Mouse (Mus musculus) gastrocnemius, postnatal 14 days (tissue): ENCODE data around the gene Mea1. TPM values are rescaled to one million over a fixed set of nuclear protein-coding genes. Genes with fewer than 3 reads are reported as not detected.

Experiments used
- DNase-seq: peaks from one replicate; pipeline ENCODE4 v3.0.0; 2021; ENCODE audit warnings: mixed read lengths
- intact Hi-C: fragments of 180-260 bp; cut with DNase I; formaldehyde crosslinking; loops from one replicate; pipeline ENCODE4 v1.15.1; 2025; ENCODE audit warnings: low total_unique reads
- total RNA-seq, 2 experiments: library from RNA; stranded (reverse); gene quantifications; 2 replicates each; pipeline ENCODE4 v1.2.3; 2021

Mea1 gene
- total RNA-seq, 2 experiments from 2014 or later, result 46.2 to 57.6 TPM

DNA sequence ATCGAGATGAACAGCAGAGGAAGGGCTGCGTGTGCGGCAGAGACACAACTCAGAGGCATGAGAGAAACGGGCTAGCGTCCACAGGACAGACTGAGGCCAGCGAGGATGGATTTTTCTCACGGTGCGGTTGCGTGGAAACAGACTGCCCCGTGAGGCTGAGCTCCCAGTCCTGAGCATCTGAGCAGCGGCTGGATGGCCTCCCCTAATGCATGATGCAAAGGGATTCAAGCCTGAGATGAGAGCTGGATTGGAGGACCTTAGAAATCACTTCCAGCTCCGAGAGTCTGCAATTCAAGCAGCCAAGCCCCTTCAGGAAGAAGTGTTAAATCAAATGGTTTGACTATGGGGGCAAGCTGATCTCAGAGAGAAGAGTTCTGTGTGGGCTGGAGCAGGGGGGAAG, 22.9 kb downstream of the Mea1 start:
- DNase-seq, result peak; percentile 4
- intact Hi-C loops, result no loop called here

DNA sequence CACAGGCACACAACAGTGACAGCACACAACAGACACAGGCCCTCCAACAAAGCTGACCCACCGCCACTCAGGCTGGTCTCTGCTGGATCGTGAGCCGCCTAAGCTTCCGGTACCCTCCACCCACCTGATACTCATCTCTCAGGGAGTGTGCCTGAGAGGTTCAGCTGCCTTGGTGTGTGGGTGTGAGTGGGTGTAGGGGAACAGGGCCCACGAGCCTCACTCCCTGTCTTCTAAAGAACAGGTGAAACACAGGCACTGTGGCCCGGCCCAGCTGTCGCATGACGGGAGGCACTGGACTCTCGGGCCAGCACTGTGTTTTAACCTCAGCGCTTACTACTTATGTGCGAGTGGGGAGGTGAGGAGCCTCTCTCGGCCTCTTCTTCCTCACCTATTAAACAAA, 23.5 kb downstream of the Mea1 start:
- no peak for DNase-seq
- intact Hi-C loops, result no loop called here

DNA sequence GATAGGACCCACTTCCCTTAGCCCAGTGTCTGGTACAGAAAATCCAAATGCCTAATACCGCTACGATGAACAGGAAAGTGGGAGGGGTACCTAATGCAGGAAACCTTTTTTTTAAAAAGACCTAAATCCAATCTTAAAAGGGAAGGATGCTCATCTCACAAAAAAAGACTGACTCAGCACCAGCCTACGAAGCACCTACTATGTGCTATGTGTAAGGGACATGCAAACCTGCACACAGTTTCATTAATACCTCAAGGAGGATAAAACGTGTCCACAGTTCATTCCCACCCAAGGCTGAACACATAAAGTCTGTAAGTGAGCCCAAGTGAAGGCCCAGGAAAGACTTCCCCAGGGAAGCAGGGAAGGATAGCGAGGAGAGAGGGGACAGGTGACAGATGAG, 23.9 kb downstream of the Mea1 start:
- DNase-seq, result no peak
- intact Hi-C loops, result no loop called here

DNA sequence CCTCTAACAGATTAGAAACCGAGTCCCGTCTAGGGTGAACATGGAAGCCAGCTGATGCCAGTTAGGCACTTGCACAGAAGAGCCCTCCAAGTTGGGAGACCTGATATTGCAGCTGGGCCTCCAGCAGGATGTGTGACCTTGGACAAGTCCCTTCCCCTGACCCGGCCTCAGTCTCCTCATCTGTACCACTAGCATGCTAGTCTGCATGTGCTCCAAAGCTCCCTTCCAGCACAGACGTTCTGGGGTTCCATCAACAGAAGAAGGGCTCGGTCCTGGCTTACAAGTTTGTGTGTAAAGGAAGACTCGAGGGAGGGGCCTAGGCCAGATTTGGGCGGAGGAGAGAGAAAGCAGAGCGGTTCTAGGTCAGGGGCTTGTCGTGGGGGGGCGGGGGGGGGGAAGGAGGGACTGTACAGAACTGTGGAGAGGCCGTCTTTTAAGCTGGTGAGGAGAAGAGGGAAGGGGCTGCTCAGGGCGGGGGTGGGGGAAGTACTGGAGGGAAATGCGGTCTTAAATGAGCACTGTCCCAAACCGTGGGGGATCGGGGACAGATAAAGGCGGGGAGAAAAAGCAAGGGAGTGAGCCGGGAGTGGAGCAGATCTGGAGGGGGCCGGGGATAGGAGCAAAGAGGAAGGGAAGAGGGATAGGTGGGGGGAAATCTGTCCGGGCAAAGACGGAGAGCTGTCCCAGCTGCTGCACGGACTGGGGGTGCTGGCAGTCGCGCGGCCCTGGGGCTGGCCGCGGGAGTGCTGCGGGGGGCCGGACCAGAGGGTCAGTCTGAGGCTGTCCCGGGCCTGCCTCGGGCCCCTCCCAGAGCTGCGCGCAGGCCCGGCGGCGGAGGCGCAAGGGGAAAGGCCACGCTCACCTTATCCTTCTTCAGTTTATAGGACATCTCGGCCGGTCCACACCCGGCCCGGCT, 25.6 kb downstream of the Mea1 start:
- no peak for DNase-seq
- intact Hi-C loops, result no loop called here

DNA sequence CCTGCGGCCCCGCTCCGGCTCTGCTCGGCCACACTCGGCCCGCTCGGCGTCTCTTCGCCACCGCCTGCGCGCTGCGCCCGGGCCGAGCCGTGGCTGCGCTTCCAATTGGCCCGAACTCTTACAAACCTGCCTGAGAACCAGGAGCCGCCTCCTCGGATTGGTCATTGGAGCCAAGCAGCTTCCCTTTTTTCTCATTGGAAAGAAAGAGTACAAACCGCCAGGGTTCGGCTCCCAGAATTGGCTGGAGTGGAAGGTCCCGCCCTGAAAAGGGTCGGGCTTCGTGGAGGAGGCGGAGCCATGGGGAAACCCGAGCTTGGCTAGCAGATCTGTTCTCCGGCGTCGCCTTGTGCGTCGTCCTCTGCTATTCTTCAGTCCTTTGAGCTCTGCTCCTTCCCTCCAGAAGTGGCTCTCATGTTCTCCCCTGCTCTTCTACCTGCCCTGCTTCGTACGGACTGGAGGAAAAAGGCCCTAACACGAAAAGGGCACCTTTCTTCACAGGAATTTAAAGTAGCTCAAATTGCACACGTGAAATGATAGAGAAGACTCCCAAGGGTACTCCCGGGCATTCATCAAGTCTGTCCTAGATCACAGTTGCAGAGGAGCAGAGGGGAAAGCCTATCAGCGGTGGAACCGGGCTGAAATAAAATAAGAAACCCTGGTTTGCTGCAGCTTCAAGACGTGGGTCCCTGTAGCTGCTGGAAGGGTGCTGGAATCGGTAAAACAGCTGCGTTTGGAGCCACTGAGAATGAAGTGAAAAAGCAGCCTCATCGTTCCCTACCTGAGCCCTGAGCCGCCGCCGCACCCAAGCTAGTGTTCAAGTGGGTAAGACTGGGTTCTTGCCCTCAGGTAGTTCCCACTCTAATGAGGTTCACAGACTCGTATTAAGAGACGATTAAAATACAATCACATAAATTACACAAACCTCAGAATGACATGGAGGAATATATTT, 26.6 kb downstream of the Mea1 start, which contains the start of gene Ppp2r5d:
Gene Ppp2r5d, minus strand, starts transcription at position 225 of the 949 bp plus-strand sequence.
- peak; percentile 95 for DNase-seq
- intact Hi-C loops, result no loop called here

DNA sequence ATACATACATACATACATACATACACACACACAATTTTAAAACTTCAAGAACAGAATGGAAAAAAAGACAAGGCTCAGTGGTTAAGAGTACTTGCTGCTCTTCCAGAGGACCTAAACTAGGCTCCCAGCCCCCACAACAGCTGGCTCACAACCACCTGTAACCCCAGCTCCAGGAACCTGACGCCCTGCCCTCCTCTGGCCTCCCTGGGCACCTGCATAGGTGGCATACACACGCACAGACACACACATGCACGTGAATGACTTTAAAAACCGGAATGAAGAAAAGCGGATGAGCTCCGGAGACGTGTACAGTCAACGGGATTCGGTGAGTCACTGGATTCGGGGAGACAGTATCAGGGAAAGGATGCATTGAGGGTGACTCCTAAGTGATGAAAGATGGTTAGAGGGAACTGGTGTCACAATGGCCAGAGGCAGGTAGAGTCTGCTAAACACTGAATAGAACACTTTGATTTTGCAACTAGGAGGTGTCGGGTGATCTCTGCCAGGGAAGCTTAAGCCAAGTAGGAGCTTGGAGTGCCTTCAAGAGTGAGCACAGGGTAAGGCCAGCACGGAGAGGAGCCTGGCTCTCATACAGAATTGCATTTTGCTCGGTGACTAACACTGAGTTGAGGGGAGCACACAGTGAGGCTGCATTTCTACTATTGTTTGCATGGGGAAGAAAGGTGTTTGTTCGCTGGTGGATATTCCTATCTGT, 27.9 kb downstream of the Mea1 start:
- DNase-seq, result no peak
- intact Hi-C loops, result no loop called here

DNA sequence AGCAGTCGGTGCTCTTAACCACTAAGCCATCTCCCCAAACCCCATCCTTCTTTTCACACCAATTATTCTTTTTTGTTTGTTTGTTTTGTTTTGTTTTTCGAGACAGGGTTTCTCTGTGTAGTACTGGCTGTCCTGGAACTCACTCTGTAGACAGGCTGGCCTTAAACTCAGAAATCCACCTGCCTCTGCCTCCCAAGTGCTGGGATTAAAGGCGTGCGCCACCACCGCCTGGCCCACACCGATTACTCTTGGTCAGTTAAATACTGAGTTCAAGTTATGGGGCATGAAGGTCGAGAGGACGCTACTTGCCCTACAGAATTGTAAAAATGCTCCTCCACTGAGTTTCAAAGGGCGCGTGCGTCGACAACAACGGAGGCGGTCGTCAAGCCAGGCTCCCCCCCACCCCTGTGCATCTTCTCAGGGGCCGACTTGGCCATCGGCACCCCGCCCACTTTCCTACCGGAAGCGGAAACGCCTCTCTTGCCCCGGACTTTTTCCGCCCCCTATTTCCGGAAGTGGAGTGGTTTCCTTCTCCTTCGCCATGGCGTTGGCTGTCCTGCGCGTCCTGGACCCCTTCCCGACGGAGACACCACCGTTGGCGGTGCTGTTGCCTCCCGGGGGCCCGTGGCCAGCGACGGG, 32.5 kb downstream of the Mea1 start, which contains the start of gene Pex6:
Gene Pex6, plus strand, starts transcription at position 505 of the 639 bp plus-strand sequence.
- DNase-seq, result peak; percentile 96
- intact Hi-C loops, result no loop called here

DNA sequence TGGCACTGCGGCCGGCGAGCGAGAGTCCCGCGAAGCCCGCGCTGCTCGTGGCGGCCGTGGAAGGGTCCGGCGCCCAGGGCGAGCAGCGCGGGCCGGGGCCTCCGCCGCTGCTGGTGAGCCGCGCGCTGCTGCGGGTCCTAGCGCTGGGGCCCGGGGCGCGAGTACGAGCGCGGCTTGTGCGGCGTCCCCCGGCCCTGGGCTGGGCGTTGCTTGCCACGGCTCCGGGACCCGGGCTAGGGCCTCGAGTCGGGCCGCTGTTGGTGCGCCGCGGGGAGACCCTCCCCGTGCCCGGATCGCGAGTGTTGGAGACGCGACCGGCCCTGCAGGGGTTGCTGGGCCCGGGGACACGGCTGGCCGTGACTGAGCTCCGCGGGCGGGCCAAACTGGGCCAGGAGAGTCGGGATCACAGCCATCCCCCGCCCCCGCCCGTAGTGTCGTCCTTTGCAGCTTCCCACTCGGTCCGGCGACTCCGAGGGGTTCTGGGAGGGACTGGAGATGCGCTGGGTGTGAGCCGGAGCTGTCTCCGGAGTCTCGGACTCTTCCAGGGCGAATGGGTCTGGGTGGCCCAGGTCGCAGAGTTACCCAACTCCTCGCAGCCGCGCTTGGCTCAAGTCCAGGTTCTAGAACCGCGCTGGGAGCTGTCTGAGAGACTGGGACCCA, 33.1 kb downstream of the Mea1 start:
- intact Hi-C loops, result no loop called here
- DNase-seq, result peak; percentile 66

DNA sequence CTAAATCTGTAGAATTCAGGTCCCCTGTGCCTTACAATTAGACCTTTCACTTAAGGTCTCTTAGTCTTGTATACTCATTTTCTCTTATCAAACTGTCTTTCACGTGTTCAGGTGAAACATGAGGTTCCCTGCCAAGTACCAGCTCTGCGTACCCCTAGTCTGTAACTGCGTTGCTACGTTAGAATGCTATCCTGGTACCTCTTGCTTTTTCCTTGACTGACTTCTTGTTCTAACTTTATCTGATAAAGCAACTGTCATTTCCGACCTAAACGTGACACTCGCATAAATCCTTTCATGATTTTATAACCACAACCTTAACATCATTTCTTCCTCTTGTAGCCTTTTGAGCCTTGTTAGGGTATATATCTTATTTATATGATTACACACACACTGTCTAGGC, 33.8 kb downstream of the Mea1 start:
- intact Hi-C loops, result no loop called here
- no peak for DNase-seq

DNA sequence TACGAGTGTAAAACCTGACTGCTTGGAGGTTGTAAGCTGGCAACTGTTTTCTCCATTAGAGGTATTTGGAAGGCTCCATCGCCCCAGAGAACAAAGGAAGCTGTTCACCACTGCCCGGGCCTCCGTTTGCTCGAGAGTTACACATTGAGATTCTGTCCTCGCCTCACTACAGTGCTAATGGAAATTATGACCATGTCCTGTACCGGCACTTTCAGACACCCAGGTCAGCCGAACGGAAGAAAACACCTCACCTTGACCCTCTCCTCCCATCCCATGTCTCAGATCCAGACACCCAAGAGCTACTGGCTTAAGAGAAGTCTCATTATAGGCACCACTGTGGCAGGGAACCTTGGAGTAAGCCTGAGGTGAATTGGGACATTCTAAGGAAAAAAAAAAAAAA, 35.3 kb downstream of the Mea1 start:
- intact Hi-C loops, result no loop called here
- DNase-seq, result no peak

DNA sequence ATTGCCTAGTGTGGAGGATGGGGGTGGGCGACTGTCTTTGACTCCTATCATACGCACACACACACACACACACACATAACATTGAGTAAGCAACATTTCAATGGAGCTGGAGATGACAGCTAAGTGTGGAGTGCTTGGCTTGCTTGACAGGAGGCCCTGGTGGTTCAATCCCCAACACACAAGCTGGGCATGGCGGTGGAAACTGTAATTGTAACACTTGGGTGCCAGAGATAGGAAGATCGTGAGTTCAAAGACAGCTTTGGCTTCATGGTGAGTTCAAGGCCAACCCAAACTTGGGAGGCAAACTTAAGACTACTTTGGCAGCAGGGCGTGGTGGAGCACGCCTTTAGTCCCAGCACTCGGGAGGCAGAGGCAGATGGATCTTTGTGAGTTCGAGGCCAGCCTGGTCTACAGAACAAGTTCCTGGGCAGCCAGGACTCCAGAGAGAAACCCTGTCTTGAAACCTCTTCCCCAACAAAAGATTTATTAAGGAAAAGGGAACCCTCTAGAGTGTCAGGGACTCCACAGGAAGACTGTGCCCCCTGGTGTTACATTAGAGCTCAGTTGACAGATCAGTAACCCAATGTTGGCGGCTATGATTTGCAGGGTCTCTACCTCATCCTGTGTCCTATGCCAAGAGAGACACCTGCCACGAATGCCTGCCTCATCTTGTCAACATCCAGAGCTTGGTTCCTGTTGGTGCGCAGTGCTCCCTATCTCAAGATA, 36.3 kb downstream of the Mea1 start:
- DNase-seq, result no peak
- intact Hi-C loops, result no loop called here

DNA sequence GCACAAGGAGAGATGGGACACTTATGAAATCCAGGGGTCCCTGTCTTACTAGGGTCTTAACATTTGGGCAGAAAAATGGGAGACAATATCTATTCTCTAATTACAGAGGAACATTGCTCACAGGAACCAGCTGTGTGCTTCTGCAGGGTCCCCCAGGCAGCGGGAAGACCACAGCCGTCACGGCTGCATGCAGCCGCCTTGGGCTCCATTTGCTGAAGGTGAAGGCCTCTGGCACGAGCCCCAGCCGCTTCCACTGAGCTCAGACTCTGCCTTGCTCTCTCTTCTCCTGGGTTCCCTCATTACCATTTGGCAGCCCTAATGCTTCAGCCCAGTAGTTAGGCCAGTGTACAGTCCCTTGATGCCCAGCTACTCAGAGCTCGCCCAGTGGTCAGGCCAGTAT, 42.5 kb downstream of the Mea1 start:
- no peak for DNase-seq
- intact Hi-C loops, result no loop called here

DNA sequence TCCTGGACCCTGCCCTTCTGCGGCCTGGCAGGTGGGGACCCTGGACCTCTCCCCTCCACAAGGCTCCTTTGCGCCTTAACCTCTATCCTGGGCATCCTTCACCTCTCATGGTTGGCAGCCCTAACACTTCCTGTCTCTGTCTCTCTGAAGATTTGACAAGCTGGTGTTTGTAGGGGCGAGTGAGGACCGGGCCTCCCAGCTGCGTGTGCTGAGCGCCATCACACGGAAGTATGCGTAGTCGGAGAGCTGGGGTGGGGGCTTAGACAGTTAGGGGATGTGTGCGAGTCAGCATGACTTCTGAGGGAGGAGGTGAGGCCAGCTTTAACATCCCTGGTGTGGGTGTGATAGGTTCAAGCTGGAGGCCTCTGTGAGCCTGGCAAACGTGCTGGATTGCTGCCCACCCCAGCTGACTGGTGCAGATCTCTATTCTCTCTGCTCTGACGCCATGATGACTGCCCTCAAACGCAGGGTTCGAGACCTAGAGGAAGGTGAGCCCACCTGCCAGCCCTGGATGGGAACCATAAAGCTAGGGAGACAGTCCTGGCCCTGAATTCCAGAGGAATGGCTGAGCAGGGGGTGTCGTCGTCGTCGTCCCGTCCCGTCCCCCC, 46.0 kb downstream of the Mea1 start:
- DNase-seq, result no peak
- intact Hi-C loops, result loop anchor here (5.0 kb wide), 1 partner anchor 197 kb away; no protein-coding TSS in a partner anchor

DNA sequence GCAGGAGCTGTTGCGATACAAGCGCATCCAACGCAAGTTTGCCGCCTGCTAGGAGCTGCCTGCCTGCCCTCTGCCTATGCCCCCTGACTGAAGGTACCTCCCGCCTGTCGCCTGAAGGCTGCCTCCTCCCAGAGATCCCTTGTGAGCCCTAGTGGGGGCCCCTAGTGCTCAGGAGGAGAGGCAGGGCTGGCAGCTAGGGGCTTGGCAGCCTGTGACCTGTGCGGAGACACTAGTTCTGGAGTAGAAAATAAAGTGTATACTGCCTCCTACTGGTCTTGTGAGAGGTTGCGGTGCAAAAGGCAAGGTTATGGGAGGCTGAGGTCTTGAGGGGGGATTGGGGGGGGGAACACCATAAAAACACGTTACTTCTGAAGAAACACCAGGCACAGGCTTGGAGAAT, 46.7 kb downstream of the Mea1 start:
- DNase-seq, result peak; percentile 41
- intact Hi-C loops, result loop anchor here (5.0 kb wide), 1 partner anchor 198 kb away; no protein-coding TSS in a partner anchor

DNA sequence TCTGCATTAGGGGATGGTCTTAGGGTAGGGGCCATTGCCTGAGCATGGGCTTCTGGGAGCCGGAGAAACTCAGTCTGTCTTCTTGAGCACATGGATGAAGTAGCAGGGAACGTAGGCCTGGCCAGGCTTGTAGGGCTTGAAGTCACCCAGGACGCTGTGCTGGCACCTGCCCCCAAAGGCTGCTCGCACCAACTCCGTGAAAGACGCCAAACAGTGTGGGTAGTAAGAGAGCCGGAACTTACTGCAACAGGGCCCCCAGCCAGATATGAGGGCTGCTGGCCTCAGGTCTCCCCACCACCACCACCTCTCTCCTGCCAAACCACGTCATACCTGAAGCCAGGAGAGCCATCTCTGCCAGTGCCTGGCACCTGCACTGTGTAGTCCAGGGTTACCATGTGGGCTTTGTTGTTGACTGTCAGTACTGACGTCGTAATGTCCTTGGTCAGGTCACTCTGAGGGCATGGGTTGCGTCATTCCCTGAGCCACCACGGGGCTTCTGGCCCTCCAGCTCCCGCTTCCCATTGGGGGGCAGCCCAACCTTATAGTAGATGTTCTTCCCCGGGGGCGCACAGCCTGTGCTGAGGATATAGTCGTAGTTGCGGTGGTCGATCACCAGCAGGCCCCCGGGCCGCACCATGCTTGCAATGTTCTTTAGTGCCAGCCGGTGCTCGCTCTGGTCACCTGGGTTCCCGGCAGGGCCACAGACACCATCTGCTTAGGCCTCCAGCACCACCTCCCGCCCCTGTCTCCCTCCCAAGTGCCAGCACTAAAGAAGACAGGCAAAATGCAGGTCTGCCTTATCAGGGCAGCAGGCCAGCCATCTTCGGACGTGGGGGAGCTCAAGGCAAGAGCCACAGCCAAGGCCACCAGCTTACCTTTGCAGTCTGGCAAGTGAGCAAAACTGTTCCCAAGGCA, 47.4 kb downstream of the Mea1 start:
- intact Hi-C loops, result loop anchor here (5.0 kb wide), 1 partner anchor 199 kb away; no protein-coding TSS in a partner anchor
- no peak for DNase-seq

DNA sequence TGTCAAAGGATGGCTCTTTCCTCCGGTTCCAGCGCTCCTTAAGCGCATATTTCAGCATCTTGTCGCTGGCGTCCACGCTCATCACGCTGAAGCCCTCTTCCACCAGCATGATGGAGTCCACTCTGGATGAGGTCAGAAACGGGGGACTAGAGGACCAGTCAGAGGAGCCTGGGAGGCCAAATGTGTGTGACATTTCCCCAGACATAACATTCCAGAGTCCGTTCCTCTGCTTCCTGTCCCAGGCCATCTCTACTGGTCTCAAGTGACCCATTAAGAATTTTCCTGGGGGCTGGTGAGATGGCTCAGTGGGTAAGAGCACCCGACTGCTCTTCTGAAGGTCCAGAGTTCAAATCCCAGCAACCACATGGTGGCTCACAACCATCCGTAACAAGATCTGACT, 48.7 kb downstream of the Mea1 start:
- no peak for DNase-seq
- intact Hi-C loops, result loop anchor here (5.0 kb wide), 1 partner anchor 200 kb away; no protein-coding TSS in a partner anchor
